Mouse (Mus musculus) forebrain, postnatal 0 days (tissue): ENCODE results near the gene Mt2. TPM values are rescaled to one million over a fixed set of nuclear protein-coding genes. Genes with fewer than 3 reads are reported as not detected.
A peak's percentile ranks its signal among the peaks of the same experiment; 100 is the strongest.

Experiments
- ATAC-seq: fragments of 200-750 bp; cut with Nextera tagmentation; 2 replicates; pipeline ENCODE4 v1.8.0; 2017; ENCODE audit warnings: mild to moderate bottlenecking, moderate library complexity
- DNase-seq: peaks from one replicate; pipeline ENCODE4 v3.0.0-alpha.2; 2015
- H3K27ac ChIP-seq: fragments of 300-500 bp; sonication (generic); 2 replicates; pipeline ENCODE4 v1.5.1; 2014; ENCODE audit warnings: low read depth, mild to moderate bottlenecking, antibody characterized with exemption, low read length, moderate library complexity, mixed read lengths
- H3K27me3 ChIP-seq: fragments of 300-500 bp; sonication (generic); 2 replicates; pipeline ENCODE4 v1.6.1; 2014; ENCODE audit warnings: mild to moderate bottlenecking, low read length, mixed read lengths; ENCODE audit not compliant: insufficient read depth
- H3K36me3 ChIP-seq: fragments of 300-500 bp; sonication (generic); 2 replicates; pipeline ENCODE4 v1.6.1; 2014; ENCODE audit warnings: mild to moderate bottlenecking, moderate library complexity; ENCODE audit not compliant: insufficient read depth
- H3K4me1 ChIP-seq: fragments of 300-500 bp; sonication (generic); 2 replicates; pipeline ENCODE4 v1.6.1; 2014; ENCODE audit warnings: antibody characterized with exemption; ENCODE audit not compliant: insufficient read depth
- H3K4me2 ChIP-seq: fragments of 300-500 bp; sonication (generic); 2 replicates; pipeline ENCODE4 v1.6.1; 2014; ENCODE audit warnings: low read depth, mild to moderate bottlenecking, moderate library complexity
- H3K4me3 ChIP-seq: fragments of 300-500 bp; sonication (generic); 2 replicates; pipeline ENCODE4 v1.5.1; 2014; ENCODE audit warnings: low read depth, low read length, mixed read lengths
- H3K9ac ChIP-seq: fragments of 300-500 bp; sonication (generic); 2 replicates; pipeline ENCODE4 v1.6.1; 2014; ENCODE audit warnings: mild to moderate bottlenecking
- H3K9me3 ChIP-seq: fragments of 300-500 bp; sonication (generic); 2 replicates; pipeline ENCODE4 v1.6.1; 2016; ENCODE audit warnings: low read length
- CTCF ChIP-seq: sonication (generic); IDR thresholded peaks from 2 replicates; pipeline ENCODE4 v1.5.1; 2016; ENCODE audit warnings: antibody characterized with exemption, control low read depth, low read depth
- WGBS: fragments of 180-500 bp; shearing (Covaris S2); extraction: QIAGEN DNeasy Blood & Tissue Kit; methylation state at CpG from one replicate; pipeline ENCODE4 v1.1.7; 2014; 5-methylcytosine and 5-hydroxymethylcytosine counted together
- polyA plus RNA-seq: library from polyadenylated mRNA; unstranded; fragments of >200 nt; fragmentation: Nextera tagmentation; extraction: Ambion mirVana; gene quantifications from 2 replicates; pipeline ENCODE4 v1.2.1, GENCODE M21; 2015
- total RNA-seq: library from RNA; depleted of rRNA; stranded (reverse); fragments of >200 nt; gene quantifications from 2 replicates; pipeline ENCODE4 v1.2.3, GENCODE M21; 2014

Mt2 gene
- total and polyA plus RNA-seq, 2 experiments from 2014 or later = 88.1 to 143 TPM

- ATAC-seq (no peak), DNase-seq (no peak)
- Histone ChIP-seq H3K4me1 (no peaks in the 10 kb centered on the region), H3K9ac (no peak overlapping the region), H3K4me3 (no peak overlapping the region), H3K9me3 (no peaks in the 10 kb centered on the region), H3K36me3 (no peaks in the 10 kb centered on the region), H3K27ac (no peak overlapping the region), H3K27me3 (no peaks in the 10 kb centered on the region), H3K4me2 (no peak overlapping the region)
- no peak for TF ChIP-seq CTCF
- WGBS = 91% methylated on average over 6 of the region's 6 CpGs
These were observed 36.9 kb upstream of the Mt2 start for GRCm38 (mm10) chr8:94135556-94135955.

DNA sequence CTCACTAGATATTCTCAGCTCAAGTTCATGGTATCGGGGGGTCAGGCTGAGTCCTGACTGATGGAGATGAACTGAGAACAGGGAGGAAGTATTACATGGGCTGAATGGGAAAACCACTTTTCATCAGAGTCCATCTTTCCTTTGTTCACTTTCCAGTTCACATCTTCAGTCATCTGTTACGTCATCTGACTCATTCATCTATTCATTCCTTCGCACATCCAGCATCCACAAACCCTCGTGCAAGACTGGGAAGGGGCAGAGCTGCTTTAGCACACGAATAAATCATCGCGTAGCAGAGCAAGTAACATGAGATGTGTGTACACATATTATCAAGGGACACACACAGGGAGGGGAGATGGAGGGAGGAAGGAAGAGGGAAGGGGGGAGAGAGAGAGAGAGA lies 36.3 kb upstream of the Mt2 start:
- no peaks in the 10 kb centered on the region for H3K27me3 ChIP-seq
- no peak overlapping the region for H3K9ac ChIP-seq
- DNase-seq = no peak
- no peaks in the 10 kb centered on the region for H3K36me3 ChIP-seq
- H3K4me2 ChIP-seq = no peak overlapping the region
- H3K9me3 ChIP-seq = no peaks in the 10 kb centered on the region
- TF ChIP-seq CTCF = no peak
- 79% methylated on average over 7 of the region's 7 CpGs for WGBS
- no peak for ATAC-seq
- H3K4me1 ChIP-seq = no peaks in the 10 kb centered on the region
- H3K27ac ChIP-seq = no peak overlapping the region
- no peak overlapping the region for H3K4me3 ChIP-seq

DNA sequence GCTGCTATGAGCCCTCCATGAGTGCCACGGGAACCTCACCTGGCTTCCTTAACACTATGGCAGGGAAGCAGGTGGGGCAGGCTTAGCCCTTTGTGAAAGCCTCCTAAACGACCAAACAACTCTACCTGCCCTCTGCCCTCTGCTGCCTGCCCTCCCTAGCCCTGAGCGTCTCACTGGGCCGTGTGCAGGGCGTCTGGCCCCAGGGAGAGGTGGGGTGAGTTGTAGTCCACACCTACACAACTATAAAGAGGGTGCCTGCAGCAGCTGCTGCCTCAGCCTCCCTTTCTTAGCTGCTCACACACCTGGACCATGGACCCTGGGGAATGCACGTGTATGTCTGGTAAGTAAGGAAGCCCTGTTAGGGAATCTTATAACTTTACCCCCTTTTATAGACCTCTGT lies 35.5 kb upstream of the Mt2 start, which contains the start of gene Mt4:
TSS of gene Mt4 (plus strand) at position 265 of the 400 bp plus-strand sequence.
- no peak within 1 kb of the TSS for H3K4me3 ChIP-seq
- no peak within 1 kb of the TSS for H3K9ac ChIP-seq
- H3K27ac ChIP-seq = no peak within 1 kb of the TSS
- no peaks in the 10 kb centered on the region for H3K27me3 ChIP-seq
- no peak for TF ChIP-seq CTCF
- 68% methylated on average over 6 of the region's 6 CpGs for WGBS
- no peaks in the 10 kb centered on the region for H3K9me3 ChIP-seq
- H3K4me1 ChIP-seq = no peaks in the 10 kb centered on the region
- DNase-seq (no peak), ATAC-seq (no peak)
- H3K4me2 ChIP-seq = no peak within 1 kb of the TSS
- no peaks in the 10 kb centered on the region for H3K36me3 ChIP-seq

- WGBS = 83% methylated on average over 4 of the region's 4 CpGs
- H3K4me2 ChIP-seq = no peak overlapping the region
- ATAC-seq = no peak
- H3K27me3 ChIP-seq = no peaks in the 10 kb centered on the region
- no peak for TF ChIP-seq CTCF
- H3K4me1 ChIP-seq = no peaks in the 10 kb centered on the region
- no peak overlapping the region for H3K27ac ChIP-seq
- H3K4me3 ChIP-seq = no peak overlapping the region
- no peak overlapping the region for H3K9ac ChIP-seq
- H3K9me3 ChIP-seq = no peaks in the 10 kb centered on the region
- DNase-seq = no peak
- no peaks in the 10 kb centered on the region for H3K36me3 ChIP-seq
These were observed 32.1 kb upstream of the Mt2 start for GRCm38 (mm10) chr8:94140266-94140795.

DNA sequence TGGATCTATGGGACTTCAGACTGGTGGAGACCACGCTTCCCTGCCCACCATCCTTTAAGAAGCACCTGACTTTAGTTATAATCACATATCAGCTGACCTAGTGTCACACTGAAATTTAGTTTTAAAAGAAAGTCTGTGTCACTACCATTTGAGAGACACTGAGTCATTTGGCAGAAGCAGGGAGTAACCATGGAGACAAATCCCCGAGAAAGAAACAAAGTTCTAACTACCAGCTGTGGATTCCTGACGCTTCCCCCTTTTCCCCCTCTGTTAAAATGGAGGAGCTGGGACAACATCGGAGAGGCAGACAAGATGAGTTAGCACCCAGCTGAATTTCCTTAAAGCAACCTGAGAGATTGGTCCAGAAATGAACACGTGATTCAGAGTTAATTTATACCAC lies 24.2 kb upstream of the Mt2 start:
- no peak for TF ChIP-seq CTCF
- no peaks in the 10 kb centered on the region for H3K9me3 ChIP-seq
- DNase-seq (peak; percentile 45), ATAC-seq (peak; percentile 21; the same call in 1 of the 2 replicates)
- no peak overlapping the region for H3K27ac ChIP-seq
- H3K27me3 ChIP-seq = no peaks in the 10 kb centered on the region
- no peak overlapping the region for H3K4me2 ChIP-seq
- H3K9ac ChIP-seq = no peak overlapping the region
- peaks cover 5% of the 10 kb centered on the region; the same call in 1 of the 2 replicates for H3K4me1 ChIP-seq
- H3K36me3 ChIP-seq = no peaks in the 10 kb centered on the region
- H3K4me3 ChIP-seq = no peak overlapping the region
- WGBS = 27% methylated on average over 5 of the region's 5 CpGs

DNA sequence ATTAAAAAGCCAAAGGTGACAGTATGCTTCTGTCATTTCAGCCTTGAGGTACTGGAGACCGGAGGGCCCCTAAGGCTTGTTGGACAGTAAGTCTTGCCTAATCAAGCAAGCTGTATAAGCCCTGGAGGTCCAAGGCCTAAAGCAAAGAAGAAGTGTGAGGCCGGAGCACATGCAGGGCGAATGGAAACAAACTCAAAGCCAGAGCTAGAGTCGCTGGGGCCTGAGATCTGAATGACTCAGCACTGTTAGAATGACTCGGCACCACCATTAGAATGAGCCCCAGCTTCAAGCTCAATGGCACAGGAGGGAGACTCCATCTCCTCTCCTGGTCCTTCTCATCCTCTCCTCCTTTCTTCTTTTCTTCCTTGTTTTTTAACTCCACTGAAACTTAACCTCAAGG lies 21.5 kb upstream of the Mt2 start:
- DNase-seq = no peak
- H3K9me3 ChIP-seq = no peaks in the 10 kb centered on the region
- H3K4me2 ChIP-seq = no peak overlapping the region
- H3K9ac ChIP-seq = no peak overlapping the region
- peaks cover 8% of the 10 kb centered on the region; the same call in 1 of the 2 replicates for H3K4me1 ChIP-seq
- H3K4me3 ChIP-seq = no peak overlapping the region
- ATAC-seq = no peak
- no peak for TF ChIP-seq CTCF
- H3K27me3 ChIP-seq = no peaks in the 10 kb centered on the region
- no peak overlapping the region for H3K27ac ChIP-seq
- no peaks in the 10 kb centered on the region for H3K36me3 ChIP-seq
- 78% methylated on average over 5 of the region's 5 CpGs for WGBS

- peak within 1 kb of the TSS; percentile 74 for H3K4me2 ChIP-seq
- TF ChIP-seq CTCF = peak; percentile 52
- no peaks in the 10 kb centered on the region for H3K27me3 ChIP-seq
- WGBS = under 1% methylated on average over 29 of the region's 29 CpGs
- ATAC-seq (peak; percentile 89), DNase-seq (peak; percentile 88)
- H3K9me3 ChIP-seq = no peaks in the 10 kb centered on the region
- peaks cover 8% of the 10 kb centered on the region; the same call in 1 of the 2 replicates for H3K4me1 ChIP-seq
- H3K27ac ChIP-seq = peak within 1 kb of the TSS; percentile 67
- H3K4me3 ChIP-seq = peak within 1 kb of the TSS; percentile 52
- no peaks in the 10 kb centered on the region for H3K36me3 ChIP-seq
- H3K9ac ChIP-seq = peak within 1 kb of the TSS; percentile 65
These were observed 19.8 kb upstream of the Mt2 start, which contains the start of gene Mt3 for GRCm38 (mm10) chr8:94152513-94153300. Mt3 (plus strand) TSS chr8:94152607.
